Mouse (Mus musculus) C2C12 (cell line): ENCODE data around the gene Fbxl17.

ENCODE experiments used
- CEBPB ChIP-seq: IDR thresholded peaks from one replicate; pipeline ENCODE4 v1.6.1; 2011; ENCODE audit warnings: low read depth, mild to moderate bottlenecking, control low read depth, moderate library complexity
- CTCF ChIP-seq: IDR thresholded peaks from one replicate; pipeline ENCODE4 v1.5.1; 2011; ENCODE audit not compliant: control insufficient read depth, insufficient read depth, insufficient read length
- FOSL1 ChIP-seq: IDR thresholded peaks from one replicate; pipeline ENCODE4 v1.8.0; 2011; ENCODE audit warnings: mild to moderate bottlenecking, low read length; ENCODE audit not compliant: poor library complexity, insufficient read depth, severe bottlenecking
- MAX ChIP-seq: IDR thresholded peaks from one replicate; pipeline ENCODE4 v1.6.1; 2011; ENCODE audit warnings: mild to moderate bottlenecking, control low read depth
- MYOD1 ChIP-seq: IDR thresholded peaks from one replicate; pipeline ENCODE4 v1.6.1; 2011; ENCODE audit warnings: low read depth; ENCODE audit not compliant: control insufficient read depth, insufficient read length
- MYOG ChIP-seq: IDR thresholded peaks from one replicate; pipeline ENCODE4 v1.6.1; 2011; ENCODE audit not compliant: control insufficient read depth, insufficient read length; ENCODE audit errors: extremely low read depth
- USF1 ChIP-seq: IDR thresholded peaks from one replicate; pipeline ENCODE4 v1.6.1; 2011; ENCODE audit warnings: low read depth, mild to moderate bottlenecking, control low read depth, moderate library complexity

DNA sequence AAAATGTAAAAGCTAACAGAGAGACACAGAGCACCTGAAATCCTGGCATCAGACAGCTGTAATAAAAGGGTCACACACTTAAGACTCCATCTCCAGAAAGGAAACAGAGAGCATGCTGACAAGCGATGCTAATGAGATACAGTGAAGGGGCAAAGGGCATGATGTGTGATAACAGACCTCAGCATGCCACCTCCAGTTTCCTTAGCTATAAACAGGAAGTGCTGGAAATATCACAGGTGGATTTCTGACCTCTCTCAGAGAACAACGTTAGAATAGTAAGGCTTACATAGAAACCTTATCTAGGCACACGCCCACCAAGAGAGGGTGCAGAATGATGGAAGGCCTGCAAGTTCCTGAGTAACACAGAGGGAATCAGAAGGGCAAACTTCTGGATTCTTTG is 88.3 kb downstream of the Fbxl17 start:
- TF ChIP-seq MAX, result no peak
- TF ChIP-seq CEBPB, result no peak
- TF ChIP-seq CTCF, result no peak
- no peak for TF ChIP-seq USF1
- no peak for TF ChIP-seq MYOG
- TF ChIP-seq MYOD1, result no peak
- TF ChIP-seq FOSL1, result no peak
